ENCODE assay signal across 8 mouse cellular contexts in the genomic region with DNA sequence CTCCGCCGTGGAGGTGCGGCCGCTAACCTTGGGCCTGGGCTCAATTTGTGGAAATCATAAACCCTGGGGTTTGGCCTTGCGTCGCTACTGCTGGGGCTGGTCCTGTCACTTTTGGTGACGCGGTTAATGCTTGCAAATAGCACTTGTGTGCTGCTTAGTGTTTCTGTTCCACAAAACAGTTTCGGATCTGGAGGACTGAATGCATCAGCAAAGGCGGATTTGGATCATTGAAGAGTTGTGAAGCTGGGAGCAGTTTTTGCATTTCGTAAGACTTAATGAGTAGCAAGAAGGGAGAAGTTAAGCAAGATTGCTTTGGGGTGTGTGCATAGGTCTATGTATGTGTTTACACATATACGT. TPM values are rescaled to one million over a fixed set of nuclear protein-coding genes. Genes with fewer than 3 reads are reported as not detected.
A peak's percentile ranks its signal among the peaks of the same experiment; 100 is the strongest.
DNase-seq lines count a peak whose midpoint lies in the region; ATAC-seq and TF ChIP-seq lines count a peak whose summit lies in the region.

No protein-coding gene starts in this region.

- H3K4me2 ChIP-seq in midbrain, embryonic 15.5 days: peak overlapping the region; percentile 65

- H3K36me3 ChIP-seq in liver, adult 2 months (ENCODE audit: control insufficient read depth, insufficient read depth, low read length): no peaks in the 10 kb centered on the region
- no peaks in the 10 kb centered on the region; the same call in 1 of the 2 replicates for H3K36me3 ChIP-seq in limb, embryonic 10.5 days
- no peaks in the 10 kb centered on the region for H3K36me3 ChIP-seq in midbrain, embryonic 15.5 days (replicated peaks)

- H3K9ac ChIP-seq in liver, adult 2 months (ENCODE audit: low read depth, low read length): peak overlapping the region; percentile 99
- peak overlapping the region; percentile 95 for H3K9ac ChIP-seq in midbrain, embryonic 15.5 days

- peaks cover 2% of the 10 kb centered on the region; the same call in 1 of the 2 replicates for H3K27me3 ChIP-seq in liver, adult 2 months (ENCODE audit: control insufficient read depth, insufficient read depth, low read length)
- no peaks in the 10 kb centered on the region for H3K27me3 ChIP-seq in limb, embryonic 10.5 days (ENCODE audit: low read depth, poor library complexity, severe bottlenecking)
- no peaks in the 10 kb centered on the region for H3K27me3 ChIP-seq in midbrain, embryonic 15.5 days (replicated peaks)

- peak overlapping the region; percentile 95 for H3K4me3 ChIP-seq in liver, adult 2 months (ENCODE audit: insufficient read depth, low read depth, low read length)
- peak overlapping the region; percentile 82 for H3K4me3 ChIP-seq in bone marrow, adult 2 months (replicated peaks; ENCODE audit: control insufficient read depth, low read depth, low read length)
- peak overlapping the region; percentile 99 for H3K4me3 ChIP-seq in limb, embryonic 10.5 days
- H3K4me3 ChIP-seq in midbrain, embryonic 15.5 days: peak overlapping the region; percentile 97

- H3K27ac ChIP-seq in liver, adult 2 months (replicated peaks; ENCODE audit: insufficient read depth, low read depth, low read length): peak overlapping the region; percentile 4; the same call in 1 of the 2 replicates
- H3K27ac ChIP-seq in bone marrow, adult 2 months (ENCODE audit: control insufficient read depth, insufficient read depth, low read depth, low read length, poor library complexity): peak overlapping the region; percentile 99
- H3K27ac ChIP-seq in limb, embryonic 10.5 days: peak overlapping the region; percentile 99
- H3K27ac ChIP-seq in midbrain, embryonic 15.5 days: peak overlapping the region; percentile 98

- ATAC-seq in granulocyte monocyte progenitor cell, adult 5-6 weeks (replicated peaks; ENCODE audit: poor library complexity, severe bottlenecking): peak; percentile 70
- no peak for ATAC-seq in midbrain, embryonic 15.5 days (replicated peaks)

- peaks cover 11% of the 10 kb centered on the region for H3K79me2 ChIP-seq in liver, adult 2 months (ENCODE audit: control insufficient read depth, insufficient read depth, low read length)

- no peak for TF ChIP-seq POLR2A in liver, adult 2 months (IDR thresholded peaks at IDR 0.05; ENCODE audit: extremely low read depth, insufficient read depth, low read length)
- TF ChIP-seq POLR2A in bone marrow, adult 2 months (IDR thresholded peaks at IDR 0.05; ENCODE audit: borderline replicate concordance, control insufficient read depth, low read depth, low read length): no peak

- 5% methylated on average over 12 of the region's 12 CpGs for WGBS in liver, adult 2 months
- under 1% methylated on average over 12 of the region's 12 CpGs for whole genome bisulfite sequencing in bone marrow, adult 2 months
- 6% methylated on average over 12 of the region's 12 CpGs for WGBS in limb, embryonic 10.5 days
- 6% methylated on average over 12 of the region's 12 CpGs for WGBS in midbrain, embryonic 15.5 days

- no peak for TF ChIP-seq CTCF in liver, adult 2 months (IDR thresholded peaks at IDR 0.05; ENCODE audit: low read depth, low read length)
- no peak for TF ChIP-seq CTCF in bone marrow, adult 2 months (IDR thresholded peaks at IDR 0.05; ENCODE audit: control insufficient read depth, insufficient read depth, low read length)

- no peaks in the 10 kb centered on the region; the same call in 1 of the 2 replicates for H3K4me1 ChIP-seq in liver, adult 2 months (ENCODE audit: control insufficient read depth, insufficient read depth, low read length)
- H3K4me1 ChIP-seq in bone marrow, adult 2 months (ENCODE audit: control insufficient read depth, insufficient read depth, low read length): peaks cover 1% of the 10 kb centered on the region; the same call in 1 of the 2 replicates
- peaks cover 17% of the 10 kb centered on the region for H3K4me1 ChIP-seq in limb, embryonic 10.5 days
- peaks cover 33% of the 10 kb centered on the region for H3K4me1 ChIP-seq in midbrain, embryonic 15.5 days

- no peaks in the 10 kb centered on the region for H3K9me3 ChIP-seq in limb, embryonic 10.5 days (replicated peaks)
- H3K9me3 ChIP-seq in midbrain, embryonic 15.5 days: no peaks in the 10 kb centered on the region

- peak; percentile 65 for DNase-seq in liver, adult 2 months (ENCODE audit: extremely low read depth, low read depth, low spot score)
- no peak for DNase-seq in liver
- DNase-seq in limb, embryonic 10.5 days (ENCODE audit: low spot score): no peak
- DNase-seq in gastrocnemius, postnatal 10 days: no peak
- no peak for DNase-seq in spleen, postnatal 4 days (ENCODE audit: low spot score in 2 of 2)

RNA-seq across cellular contexts. Expression of a gene that starts 1.0 kb away (rescaled TPM):
- 3.7 and 3.9 TPM in 2 replicates for total RNA-seq in liver, adult 2 months (2014; rRNA removed)
- 1.4 and 2.0 TPM in 2 replicates for polyA plus RNA-seq in liver, adult 2 months (2012; rRNA removed)
- 7.5 and 12.0 TPM in 2 replicates for polyA plus RNA-seq in bone marrow, adult 2 months (2011; ENCODE audit: insufficient read depth, insufficient read length, low replicate concordance, missing spikeins)
- total RNA-seq in granulocyte monocyte progenitor cell, adult 5-6 weeks (2014; fragmentation: Nextera tagmentation): 19.9 and 21.0 TPM in 2 replicates
- total RNA-seq in granulocyte monocyte progenitor cell, adult 5-6 weeks (2017): 25.5 and 25.6 TPM in 2 replicates
- polyA plus RNA-seq in limb, embryonic 10.5 days (2016; fragmentation: Nextera tagmentation; extraction: Ambion mirVana): 9.7 and 12.3 TPM in 2 replicates
- polyA plus RNA-seq in midbrain, embryonic 15.5 days (2015; fragmentation: Nextera tagmentation; extraction: Ambion mirVana): 44.3 and 48.2 TPM in 2 replicates
- 1 to 10 TPM; 7.9 to 8.8 TPM for total RNA-seq in gastrocnemius, postnatal 10 days (2021)

Comparison
In these comparisons a context has a peak if more than half of its experiments do, and no peak if none do; other contexts are left out.
1. H3K27ac ChIP-seq: peak in every context shown above with its lines; median percentile 99 in bone marrow, adult 2 months; 99 in limb, embryonic 10.5 days; 98 in midbrain, embryonic 15.5 days; 4 in liver, adult 2 months.